Mouse (Mus musculus) spleen, adult 2 months (tissue): ENCODE results near the gene Cdc42se1. TPM values are rescaled to one million over a fixed set of nuclear protein-coding genes. Genes with fewer than 3 reads are reported as not detected.

ENCODE experiments used
- DNase-seq, 2 experiments: peaks; one replicate each; pipeline versions ENCODE4 v3.0.0 to v3.0.0-alpha.2; 2012 to 2021; ENCODE audit warnings: low spot score in 2 of 2, low read depth in 1 of 2
- H3K27ac ChIP-seq: fragments of 200-500 bp; 2 replicates; pipeline ENCODE4 v1.5.1; 2012; ENCODE audit warnings: low read length, inconsistent platforms; ENCODE audit not compliant: insufficient read depth
- H3K27me3 ChIP-seq: fragments of 200-500 bp; 2 replicates; pipeline ENCODE4 v1.6.1; 2012; ENCODE audit warnings: mild to moderate bottlenecking, moderate library complexity, low read length, inconsistent platforms; ENCODE audit not compliant: control insufficient read depth, insufficient read depth
- H3K36me3 ChIP-seq: fragments of 200-500 bp; 2 replicates; pipeline ENCODE4 v1.6.1; 2012; ENCODE audit warnings: mild to moderate bottlenecking, low read length, inconsistent platforms; ENCODE audit not compliant: control insufficient read depth, insufficient read depth
- H3K4me1 ChIP-seq: fragments of 200-500 bp; 2 replicates; pipeline ENCODE4 v1.6.1; 2011; ENCODE audit warnings: inconsistent platforms; ENCODE audit not compliant: control insufficient read depth, insufficient read depth, insufficient read length
- H3K4me3 ChIP-seq: fragments of 200-500 bp; 2 replicates; pipeline ENCODE4 v1.5.1; 2011; ENCODE audit warnings: mild to moderate bottlenecking, inconsistent platforms; ENCODE audit not compliant: insufficient read depth, insufficient read length; ENCODE audit errors: extremely low read depth
- CTCF ChIP-seq: fragments of 200-500 bp; IDR thresholded peaks from 2 replicates; pipeline ENCODE4 v1.5.1; 2011; ENCODE audit warnings: mild to moderate bottlenecking, inconsistent platforms; ENCODE audit not compliant: insufficient read depth, insufficient read length, insufficient replicate concordance; ENCODE audit errors: extremely low read depth
- POLR2A ChIP-seq: fragments of 200-500 bp; IDR thresholded peaks from 2 replicates; pipeline ENCODE4 v1.6.1; 2011; ENCODE audit warnings: low read depth, low read length, inconsistent platforms
- WGBS: fragments of 180-500 bp; shearing (Covaris S2); methylation state at CpG from one replicate; pipeline ENCODE4 v1.1.7; 2018; 5-methylcytosine and 5-hydroxymethylcytosine counted together
- polyA plus RNA-seq: library from polyadenylated mRNA; depleted of rRNA; stranded (reverse); fragments of >200 nt; gene quantifications from 2 replicates; pipeline ENCODE4 v1.2.3, GENCODE M21; 2012; rRNA removed

Gene Cdc42se1
- 91.5 and 94.1 TPM in 2 replicates for polyA plus RNA-seq

- Histone ChIP-seq H3K27me3 (no peaks in the 10 kb centered on the region), H3K4me1 (peaks cover 15% of the 10 kb centered on the region), H3K4me3 (peak within 1 kb of the TSS; percentile 80), H3K36me3 (peaks cover 16% of the 10 kb centered on the region), H3K27ac (peak within 1 kb of the TSS; percentile 97)
- WGBS, result 1% methylated on average over 64 of the region's 64 CpGs
- peak; percentile 59 to 89 for DNase-seq
- TF ChIP-seq CTCF (no peak), POLR2A (peak; percentile 95)
These were observed at the start of gene Cdc42se1 for GRCm38 (mm10) chr3:95228148-95228893. TSS of gene Cdc42se1 (plus strand) at chr3:95228732.

- WGBS, result 88% methylated on average over 5 of the region's 5 CpGs
- H3K27ac ChIP-seq, result no peak overlapping the region
- no peaks in the 10 kb centered on the region; the same call in 1 of the 2 replicates for H3K4me1 ChIP-seq
- peaks cover 3% of the 10 kb centered on the region; the same call in 1 of the 2 replicates for H3K36me3 ChIP-seq
- DNase-seq, result no peak
- TF ChIP-seq CTCF (no peak), POLR2A (no peak)
- H3K27me3 ChIP-seq, result no peaks in the 10 kb centered on the region
- no peak overlapping the region for H3K4me3 ChIP-seq
These were observed 49.6 kb upstream of the Cdc42se1 start for GRCm38 (mm10) chr3:95178948-95179347.

DNA sequence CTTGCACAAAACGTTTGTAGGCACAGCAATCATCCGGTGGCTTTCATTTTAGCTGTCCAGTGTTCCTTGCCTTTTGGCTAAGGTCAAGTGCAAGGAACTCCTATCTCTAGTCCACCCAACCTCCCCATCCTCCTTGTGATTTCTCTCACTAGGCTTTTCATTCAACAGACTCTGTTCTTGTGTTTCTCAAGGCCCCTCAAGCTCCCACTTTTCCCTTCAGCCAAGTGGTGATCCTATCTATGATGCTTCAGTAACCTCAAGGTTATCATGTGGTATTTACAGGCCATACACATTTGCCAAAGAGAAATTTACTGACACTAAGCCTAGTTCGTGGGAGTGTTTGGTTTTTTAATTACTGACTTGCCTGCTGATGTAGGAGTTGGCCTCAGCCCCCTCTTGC is 48.6 kb upstream of the Cdc42se1 start:
- Histone ChIP-seq H3K4me1 (no peaks in the 10 kb centered on the region), H3K36me3 (peaks cover 3% of the 10 kb centered on the region; the same call in 1 of the 2 replicates), H3K27ac (no peak overlapping the region), H3K4me3 (no peak overlapping the region), H3K27me3 (no peaks in the 10 kb centered on the region)
- TF ChIP-seq POLR2A (no peak), CTCF (no peak)
- DNase-seq, result no peak
- 69% methylated on average over 3 of the region's 3 CpGs for WGBS

DNA sequence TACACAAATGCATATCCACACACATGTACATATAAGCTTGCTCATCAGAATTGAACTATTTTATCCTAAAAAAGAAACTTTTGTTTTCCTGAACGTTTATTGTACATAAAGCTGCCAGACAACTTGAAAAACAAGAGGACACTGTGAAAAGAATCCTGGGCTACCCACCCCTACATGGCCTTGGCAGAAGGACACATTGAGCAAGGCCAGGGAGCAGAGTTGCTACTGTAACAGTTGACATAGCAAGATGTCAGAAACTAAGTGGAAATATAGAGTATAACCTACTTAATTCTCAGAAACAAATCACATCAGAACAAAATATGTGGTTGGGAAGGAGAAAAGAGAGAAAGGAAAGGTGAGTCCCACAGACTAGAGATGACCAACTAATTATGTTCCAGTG is 46.7 kb upstream of the Cdc42se1 start:
- no peak overlapping the region for H3K27ac ChIP-seq
- H3K4me1 ChIP-seq, result no peaks in the 10 kb centered on the region
- H3K4me3 ChIP-seq, result no peak overlapping the region
- TF ChIP-seq POLR2A (no peak), CTCF (no peak)
- no peak for DNase-seq
- H3K36me3 ChIP-seq, result peaks cover 10% of the 10 kb centered on the region
- H3K27me3 ChIP-seq, result no peaks in the 10 kb centered on the region
- WGBS, result 80% methylated on average over 1 of the region's 1 CpGs

- peaks cover 28% of the 10 kb centered on the region for H3K36me3 ChIP-seq
- TF ChIP-seq POLR2A (no peak), CTCF (no peak)
- DNase-seq, result no peak
- no peaks in the 10 kb centered on the region for H3K27me3 ChIP-seq
- no peaks in the 10 kb centered on the region for H3K4me1 ChIP-seq
- H3K27ac ChIP-seq, result no peak overlapping the region
- no peak overlapping the region for H3K4me3 ChIP-seq
- WGBS, result 71% methylated on average over 9 of the region's 9 CpGs
These were observed 43.5 kb upstream of the Cdc42se1 start for GRCm38 (mm10) chr3:95184796-95185577.

DNA sequence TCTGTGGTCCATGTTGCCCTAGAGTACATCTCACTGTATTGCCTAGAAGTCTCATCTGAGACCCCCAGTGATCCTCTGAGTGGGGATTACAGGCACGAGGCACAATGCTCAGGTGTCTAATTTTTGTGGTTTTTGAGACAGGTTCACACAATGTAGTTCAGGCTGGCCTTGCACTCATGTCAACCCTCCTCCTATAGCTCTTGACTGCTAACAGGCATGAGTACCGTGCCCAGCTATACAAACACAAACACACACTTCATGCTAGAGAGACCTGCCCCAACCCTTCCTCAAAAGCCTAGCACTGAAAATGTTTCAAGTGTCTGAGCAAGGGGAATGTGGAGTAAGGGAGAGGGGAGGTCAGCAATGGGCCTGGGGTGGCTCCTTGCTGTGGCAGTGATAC is 42.4 kb upstream of the Cdc42se1 start:
- 88% methylated on average over 2 of the region's 2 CpGs for WGBS
- Histone ChIP-seq H3K4me1 (no peaks in the 10 kb centered on the region), H3K4me3 (no peak overlapping the region)

DNA sequence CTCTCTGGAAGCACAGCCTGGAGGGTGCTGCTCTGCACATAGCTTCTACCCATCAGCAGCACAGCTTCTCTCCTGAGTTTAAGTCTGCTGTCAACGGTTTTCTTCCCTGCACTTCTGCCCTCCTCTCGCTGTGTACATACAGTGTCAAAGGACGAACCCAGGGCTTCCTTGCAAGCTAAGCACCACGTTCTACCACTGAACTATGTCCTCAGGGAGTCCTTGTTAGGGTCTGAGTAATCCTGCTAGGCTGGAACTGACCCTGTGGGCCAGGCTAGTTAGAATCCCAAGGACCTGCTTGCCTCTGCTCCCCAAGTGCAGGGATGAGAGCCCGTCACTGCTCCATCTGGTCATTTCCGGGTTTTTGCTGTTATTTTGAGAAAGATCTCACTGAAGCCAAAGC is 41.6 kb upstream of the Cdc42se1 start:
- Histone ChIP-seq H3K36me3 (peaks cover 29% of the 10 kb centered on the region), H3K27me3 (no peaks in the 10 kb centered on the region), H3K4me3 (no peak overlapping the region), H3K27ac (no peak overlapping the region), H3K4me1 (no peaks in the 10 kb centered on the region)
- WGBS, result 95% methylated on average over 6 of the region's 6 CpGs
- TF ChIP-seq CTCF, result no peak
- TF ChIP-seq POLR2A, result no peak
- no peak for DNase-seq

More for the DNA sequence above, 42.4 kb upstream of the Cdc42se1 start:
- Histone ChIP-seq H3K36me3 (peaks cover 28% of the 10 kb centered on the region), H3K27me3 (no peaks in the 10 kb centered on the region), H3K27ac (no peak overlapping the region)
- no peak for TF ChIP-seq CTCF
- TF ChIP-seq POLR2A, result no peak
- no peak for DNase-seq
